Mouse (Mus musculus): ENCODE measurements around the gene Pde11a. TPM values are rescaled to one million over a fixed set of nuclear protein-coding genes. Genes with fewer than 3 reads are reported as not detected.
A peak's percentile ranks its signal among the peaks of the same experiment; 100 is the strongest.

Gene Pde11a
- total RNA-seq, 4 experiments from 2014 or later, result 1.2 to 8.6 (median 3.8) TPM

DNA sequence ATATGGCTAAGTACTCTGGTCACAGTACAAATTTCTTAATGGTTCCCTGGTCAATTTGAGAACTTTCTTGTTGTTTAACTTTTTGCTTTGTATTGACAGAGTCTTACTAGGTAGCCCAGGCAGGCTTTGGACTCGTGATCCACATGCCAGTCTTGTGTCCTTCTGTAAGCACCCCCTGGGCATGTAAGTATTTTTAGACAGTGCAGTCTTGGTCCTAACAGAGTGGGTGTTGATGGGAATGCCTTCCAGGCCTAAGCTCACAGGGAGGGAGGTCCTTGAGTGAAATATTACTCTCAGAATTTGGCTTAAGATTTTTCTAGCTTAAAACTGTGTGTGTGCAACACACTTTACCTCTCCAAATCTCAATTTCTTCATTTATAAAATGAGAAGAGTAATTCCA lies 153.4 kb downstream of the Pde11a start:
- DNase-seq (ENCODE audit: low spot score), result peak; percentile 21

DNA sequence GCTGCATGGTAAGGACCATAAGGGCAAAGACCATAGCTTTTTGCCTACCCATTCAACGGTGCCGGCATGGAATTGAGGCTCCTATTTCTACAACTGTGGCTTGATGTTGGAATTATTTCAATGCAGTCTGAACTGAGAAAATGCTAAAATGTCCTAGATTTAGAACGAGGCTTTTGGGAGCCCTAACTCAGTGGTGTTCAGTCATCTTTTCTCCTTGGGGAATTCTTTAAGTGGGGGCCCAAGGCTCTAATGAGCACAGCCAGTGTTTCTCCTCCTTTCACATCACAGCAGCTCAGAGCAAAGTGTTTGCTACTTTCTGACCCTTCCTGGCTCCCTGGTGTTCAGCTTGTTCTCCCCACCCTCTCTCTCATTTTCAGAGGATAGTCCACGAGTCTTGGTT lies 175.8 kb downstream of the Pde11a start:
- DNase-seq (ENCODE audit: low spot score), result no peak

DNA sequence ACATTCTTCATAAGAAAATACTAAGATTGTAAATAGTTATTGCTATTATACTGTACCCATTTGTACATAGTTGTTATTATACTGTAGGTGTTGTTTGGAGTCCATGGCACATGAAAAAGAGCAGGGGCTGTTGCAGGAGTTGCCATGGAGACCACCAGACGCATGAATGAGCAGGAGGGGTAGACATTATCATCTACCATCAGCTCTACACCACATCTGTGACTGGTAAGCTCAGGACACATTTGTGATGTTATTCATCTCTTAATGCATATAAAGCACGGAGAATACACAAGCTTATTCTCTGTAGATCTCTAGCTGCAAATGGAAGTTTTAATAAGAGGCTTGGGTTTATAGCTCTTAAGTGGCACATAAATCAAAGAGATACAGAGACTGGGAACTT lies 179.6 kb downstream of the Pde11a start:
- no peak for DNase-seq (ENCODE audit: low spot score)

GRCm38 (mm10) chr2:76141136-76141535 lies 197.4 kb downstream of the Pde11a start:
- no peak for DNase-seq (ENCODE audit: low spot score)

DNA sequence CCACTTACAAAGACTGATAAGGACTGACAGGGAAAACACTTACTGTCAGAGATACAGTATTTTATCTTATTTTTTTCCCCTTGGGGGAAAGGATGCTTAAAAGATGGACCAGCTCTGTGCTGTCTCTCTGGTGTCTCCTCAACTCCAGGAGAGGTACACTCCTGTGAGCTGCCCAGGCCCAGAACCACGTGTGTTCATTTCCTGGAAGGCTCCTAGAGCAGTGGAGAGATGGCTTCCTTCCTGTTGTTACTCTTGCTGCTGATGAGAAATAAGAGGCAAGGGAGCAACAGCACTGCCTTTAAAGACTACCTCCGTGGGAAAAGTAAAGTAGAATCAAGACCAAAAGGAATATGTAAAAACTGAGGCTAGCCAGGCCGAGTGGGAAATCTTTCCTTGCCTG lies 205.6 kb downstream of the Pde11a start:
- DNase-seq (ENCODE audit: low spot score), result no peak

DNA sequence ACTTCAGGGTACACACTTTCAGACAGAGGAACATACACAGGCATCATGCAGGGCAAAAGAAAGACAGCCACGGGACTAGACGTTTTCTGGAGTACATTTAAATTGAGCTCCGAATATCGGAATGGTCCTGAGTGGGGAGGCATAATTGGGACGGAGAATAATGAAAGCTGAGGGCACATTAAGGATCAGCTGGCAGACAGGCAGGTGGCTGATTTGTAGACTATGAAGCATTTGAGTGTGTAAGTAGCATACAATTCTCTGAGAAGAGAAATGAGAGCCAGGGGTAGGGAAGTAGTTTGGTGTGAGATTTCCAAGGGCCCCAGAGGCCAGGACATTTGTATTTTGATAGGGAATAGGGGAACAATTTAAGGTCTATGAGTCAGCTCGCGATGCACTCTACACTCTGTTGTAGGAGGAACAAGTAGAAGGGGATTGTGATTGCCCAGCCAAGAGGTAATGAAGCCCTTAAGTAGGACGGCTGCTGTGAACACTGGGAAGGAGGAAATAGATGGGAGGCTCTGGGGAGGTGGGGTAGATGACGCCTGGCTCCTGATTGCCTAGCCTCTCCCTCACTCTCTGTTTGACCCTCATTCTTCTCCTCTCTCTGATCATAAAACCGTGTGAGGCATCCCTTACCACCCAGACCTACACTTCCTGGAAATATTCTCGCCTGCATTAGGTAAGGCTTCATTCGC lies 208.5 kb downstream of the Pde11a start:
- no peak for DNase-seq (ENCODE audit: low spot score)

- no peak for DNase-seq (ENCODE audit: low spot score)
Observed at GRCm38 (mm10) chr2:76129058-76129437, 209.5 kb downstream of the Pde11a start.

- no peak for DNase-seq (ENCODE audit: low spot score)
Observed at GRCm38 (mm10) chr2:76128105-76129057, 210.2 kb downstream of the Pde11a start.

GRCm38 (mm10) chr2:76126651-76127050 lies 211.9 kb downstream of the Pde11a start:
- DNase-seq (ENCODE audit: low spot score), result no peak

DNA sequence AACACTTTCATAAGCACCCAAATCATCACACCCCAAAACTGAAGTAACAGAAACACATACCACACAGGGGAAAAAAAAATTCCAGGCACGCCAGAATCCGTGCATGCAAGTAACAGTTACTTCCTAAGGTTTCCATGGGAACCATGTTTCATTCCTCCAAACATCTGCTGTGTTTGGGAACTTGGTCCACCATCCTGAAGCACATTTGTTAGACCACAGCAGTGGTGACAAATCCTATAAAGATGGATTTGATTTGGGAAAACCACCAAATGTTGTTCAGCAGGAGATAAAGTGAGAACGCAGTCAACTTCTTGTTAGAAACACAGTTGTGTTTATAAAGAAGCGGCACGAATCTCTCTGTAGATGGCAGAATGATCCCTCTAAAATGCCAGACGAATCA lies 213.8 kb downstream of the Pde11a start:
- DNase-seq (ENCODE audit: low spot score), result no peak

GRCm38 (mm10) chr2:76122167-76122566 lies 216.4 kb downstream of the Pde11a start:
- no peak for DNase-seq (ENCODE audit: low spot score)

DNA sequence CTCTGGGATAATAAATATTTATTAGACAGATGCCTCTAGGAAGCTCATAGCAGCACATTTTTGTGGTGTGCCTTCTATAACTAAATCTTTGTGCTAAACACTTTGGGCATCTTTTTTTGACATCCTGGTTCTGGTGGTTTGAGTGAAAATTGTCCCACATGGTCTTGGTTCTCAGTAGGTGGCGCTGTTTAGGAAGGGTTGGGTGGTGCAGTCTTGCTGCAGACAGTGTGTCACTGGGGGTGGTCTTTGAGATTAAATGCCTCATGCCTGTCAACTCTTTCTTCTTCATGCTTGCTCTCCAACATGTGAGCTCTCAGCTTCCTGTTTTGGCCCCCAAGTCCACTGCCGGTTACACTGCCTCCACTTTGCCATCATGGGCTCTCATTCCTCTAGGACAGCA lies 218.7 kb downstream of the Pde11a start:
- DNase-seq (ENCODE audit: low spot score), result no peak

GRCm38 (mm10) chr2:76118491-76118890 lies 220.1 kb downstream of the Pde11a start:
- no peak for DNase-seq (ENCODE audit: low spot score)

DNA sequence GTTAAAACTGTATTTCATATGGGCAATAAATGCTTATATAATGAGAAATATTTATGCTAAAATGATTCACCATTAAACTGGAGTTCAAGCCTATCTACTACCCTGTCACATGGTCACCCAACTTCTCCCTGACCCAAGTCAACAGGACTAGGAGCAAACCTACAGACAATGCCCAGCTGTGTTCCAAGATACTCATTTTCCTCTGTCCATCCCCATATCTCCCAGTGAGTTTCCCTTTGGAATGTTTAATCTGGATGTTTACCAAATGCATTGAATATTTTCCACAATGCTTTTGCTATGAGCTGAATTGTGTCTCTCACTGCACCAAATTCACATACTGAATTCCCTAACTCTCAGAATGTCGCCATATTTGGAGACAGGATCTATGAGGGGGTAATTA lies 221.4 kb downstream of the Pde11a start:
- DNase-seq (ENCODE audit: low spot score), result no peak

- peak; percentile 47 for DNase-seq (ENCODE audit: low spot score)
Observed at GRCm38 (mm10) chr2:76115696-76116095, 222.9 kb downstream of the Pde11a start.

DNA sequence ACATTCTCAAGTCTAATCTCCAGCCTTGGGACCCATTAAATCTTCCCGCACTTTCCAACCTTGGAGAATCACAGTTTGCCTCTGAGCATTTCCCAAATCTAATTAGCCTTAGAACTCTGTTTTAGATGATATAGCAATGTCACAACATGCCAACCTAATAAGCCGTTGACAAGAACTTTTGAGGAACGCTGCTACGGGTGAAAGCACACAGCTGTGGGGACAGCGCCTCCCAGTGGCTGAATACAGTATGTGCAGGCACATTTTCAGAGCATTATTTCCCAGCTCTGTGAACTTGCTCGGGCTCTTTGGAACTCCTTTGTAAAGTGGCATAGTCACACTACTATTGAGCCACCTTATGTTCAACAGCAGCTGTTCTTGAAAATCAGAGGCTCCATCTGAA lies 223.8 kb downstream of the Pde11a start:
- no peak for DNase-seq (ENCODE audit: low spot score)

- DNase-seq (ENCODE audit: low spot score), result no peak
Observed at GRCm38 (mm10) chr2:76109653-76110052, 228.9 kb downstream of the Pde11a start.

- DNase-seq (ENCODE audit: low spot score), result no peak
Observed at GRCm38 (mm10) chr2:76101889-76102602, 236.5 kb downstream of the Pde11a start.

DNA sequence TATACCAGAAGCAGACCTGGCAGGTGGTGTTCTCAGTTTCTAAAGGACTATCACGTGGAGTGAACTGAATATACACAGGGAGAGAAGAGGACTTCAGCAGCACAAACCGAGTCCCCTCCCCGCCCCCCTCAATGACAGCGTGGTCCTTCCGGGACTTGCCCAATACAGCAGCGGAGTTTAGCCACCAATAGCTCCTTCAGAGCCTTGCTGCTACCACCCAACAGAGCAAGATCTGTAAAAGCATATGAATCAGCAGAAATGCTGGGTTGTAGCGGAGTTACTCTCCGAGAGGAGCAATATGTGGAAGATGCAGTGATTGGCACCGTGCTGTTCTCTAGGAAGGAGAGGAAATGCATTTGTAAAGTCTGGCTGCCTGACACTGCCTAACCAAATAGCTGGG lies 238.0 kb downstream of the Pde11a start:
- DNase-seq (ENCODE audit: low spot score), result no peak

DNA sequence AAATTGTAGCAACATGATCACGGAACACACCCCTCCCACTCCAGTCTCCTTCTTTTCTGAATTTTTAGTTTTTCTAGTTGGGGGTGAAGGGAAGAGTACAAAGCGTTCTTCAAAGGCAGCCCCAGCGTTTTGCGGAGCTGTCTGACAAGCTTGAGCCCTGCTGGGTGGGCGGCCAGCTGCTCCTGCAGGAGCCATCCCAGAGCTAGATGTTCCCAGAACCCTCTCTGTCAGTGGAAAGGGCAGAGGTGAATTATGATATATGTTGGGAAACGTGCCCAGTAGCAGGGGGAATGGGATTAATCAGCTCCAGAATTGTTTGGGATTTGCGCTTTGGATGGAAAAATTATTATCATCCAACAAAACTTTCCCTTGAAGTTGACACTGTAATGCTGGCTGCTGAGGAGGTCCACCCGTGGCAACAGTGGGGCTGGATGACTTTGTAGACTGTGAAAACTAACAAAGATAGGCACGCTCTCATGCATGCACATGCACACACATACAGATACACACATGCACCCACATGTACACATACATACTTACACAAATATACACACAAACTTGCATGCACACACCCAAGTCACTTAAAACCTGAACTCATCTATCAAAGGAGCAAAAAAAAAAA lies 238.7 kb downstream of the Pde11a start:
- DNase-seq (ENCODE audit: low spot score), result no peak

DNA sequence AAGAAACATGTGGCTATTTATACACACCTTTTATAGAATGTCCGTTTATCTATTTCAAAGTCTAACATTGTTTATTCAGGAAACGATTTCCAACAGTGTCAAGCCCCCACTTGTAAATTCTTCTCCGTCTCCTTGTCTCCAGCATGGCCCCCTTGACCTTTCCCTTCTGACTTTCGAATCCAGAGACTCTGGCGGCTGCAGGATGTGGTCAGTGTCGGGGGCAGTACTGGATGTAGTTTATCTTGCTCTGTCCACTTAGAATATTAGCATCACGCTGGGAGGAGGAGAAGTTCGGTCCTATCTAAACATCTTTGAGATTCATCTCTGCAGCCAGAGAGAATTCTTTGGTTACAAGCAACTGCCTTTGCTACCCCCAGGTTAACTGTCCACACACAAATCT lies 240.2 kb downstream of the Pde11a start:
- DNase-seq (ENCODE audit: low spot score), result no peak

- DNase-seq (ENCODE audit: low spot score), result no peak
Observed at GRCm38 (mm10) chr2:76097847-76098246, 240.7 kb downstream of the Pde11a start.
